Mouse (Mus musculus): ENCODE data around the gene Abca7. TPM values are rescaled to one million over a fixed set of nuclear protein-coding genes. Genes with fewer than 3 reads are reported as not detected.
A peak's percentile ranks its signal among the peaks of the same experiment; 100 is the strongest.
"Not testable (repeated sequence)": the region's sequence is repeated elsewhere in the genome, so short reads cannot be mapped to it uniquely, and the experiment has no call there.

Gene Abca7
- 7.5 and 9.2 TPM in 2 replicates for polyA plus RNA-seq (2012; rRNA removed)

- peak; percentile 92 for DNase-seq (ENCODE audit: low spot score)
Observed at GRCm38 (mm10) chr10:79996272-79997033, at the start of gene Abca7. Gene Abca7, plus strand, starts transcription at chr10:79996494.

- no peak for DNase-seq (ENCODE audit: low spot score)
Observed at GRCm38 (mm10) chr10:79946752-79947322, 49.5 kb upstream of the Abca7 start.

DNA sequence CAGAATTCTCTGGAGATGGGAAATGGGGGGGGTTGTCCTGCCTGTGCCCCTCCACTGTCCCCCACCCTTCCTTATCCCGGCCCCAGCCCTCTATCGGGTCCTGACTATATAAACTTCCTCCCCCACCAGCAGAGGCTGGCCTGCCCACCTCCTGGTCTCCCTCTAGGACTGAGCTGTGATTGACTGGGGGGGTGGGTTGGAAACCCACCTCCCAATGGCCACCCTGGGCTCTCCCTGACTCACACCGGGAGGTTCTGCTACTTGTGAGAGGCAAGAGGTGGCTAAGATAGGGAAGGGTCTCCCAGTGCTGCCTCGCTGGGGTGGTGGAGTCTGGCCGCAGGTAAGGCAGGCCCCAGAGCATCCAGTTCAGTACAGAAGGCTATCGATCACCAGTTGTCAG lies 48.8 kb upstream of the Abca7 start:
- DNase-seq (ENCODE audit: low spot score): no peak

- no peak for DNase-seq (ENCODE audit: low spot score)
Observed at GRCm38 (mm10) chr10:79949873-79950272, 46.4 kb upstream of the Abca7 start.

DNA sequence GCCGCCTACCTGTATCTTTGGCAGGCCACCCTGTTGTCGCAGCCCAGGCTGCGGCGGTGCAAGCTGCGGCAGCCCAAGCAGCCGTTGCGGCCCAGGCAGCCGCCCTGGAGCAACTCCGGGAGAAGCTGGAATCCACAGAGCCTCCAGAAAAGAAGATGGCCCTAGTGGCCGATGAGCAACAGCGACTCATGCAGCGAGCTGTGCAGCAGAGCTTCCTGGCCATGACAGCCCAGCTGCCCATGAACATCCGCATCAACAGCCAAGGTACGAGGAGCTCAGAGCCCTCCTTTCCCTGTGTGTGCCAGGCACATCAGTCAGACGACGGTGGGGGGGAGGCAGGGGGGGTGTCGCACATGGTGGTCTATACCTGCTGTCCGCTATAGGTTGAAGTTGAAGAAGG lies 45.6 kb upstream of the Abca7 start:
- DNase-seq (ENCODE audit: low spot score): no peak

- no peak for DNase-seq (ENCODE audit: low spot score)
Observed at GRCm38 (mm10) chr10:79953946-79954345, 42.3 kb upstream of the Abca7 start.

GRCm38 (mm10) chr10:79955691-79956090 lies 40.6 kb upstream of the Abca7 start:
- no peak for DNase-seq (ENCODE audit: low spot score)

- no peak for DNase-seq (ENCODE audit: low spot score)
Observed at GRCm38 (mm10) chr10:79956643-79957154, 39.6 kb upstream of the Abca7 start.

GRCm38 (mm10) chr10:79958140-79958816 lies 38.0 kb upstream of the Abca7 start:
- DNase-seq (ENCODE audit: low spot score): peak; percentile 71

DNA sequence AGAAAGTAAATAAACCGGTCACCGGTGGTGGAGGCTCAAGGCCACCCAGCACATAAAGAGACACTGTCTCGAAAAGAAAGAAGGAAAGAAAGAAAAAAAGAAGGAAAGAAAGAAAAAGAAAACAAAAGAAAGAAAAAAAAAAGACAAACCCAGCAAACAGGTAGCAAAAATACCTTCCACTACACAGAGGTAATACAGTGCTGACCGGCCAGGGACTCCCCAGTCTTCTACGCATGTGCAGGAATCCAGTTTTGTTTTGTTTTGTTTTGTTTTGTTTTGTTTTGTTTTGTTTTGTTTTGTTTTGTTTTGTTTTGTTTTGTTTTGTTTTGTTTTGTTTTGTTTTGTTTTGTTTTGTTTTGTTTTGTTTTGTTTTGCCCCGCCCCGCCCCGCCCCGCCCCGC lies 36.9 kb upstream of the Abca7 start:
- DNase-seq (ENCODE audit: low spot score): not testable (repeated sequence)

DNA sequence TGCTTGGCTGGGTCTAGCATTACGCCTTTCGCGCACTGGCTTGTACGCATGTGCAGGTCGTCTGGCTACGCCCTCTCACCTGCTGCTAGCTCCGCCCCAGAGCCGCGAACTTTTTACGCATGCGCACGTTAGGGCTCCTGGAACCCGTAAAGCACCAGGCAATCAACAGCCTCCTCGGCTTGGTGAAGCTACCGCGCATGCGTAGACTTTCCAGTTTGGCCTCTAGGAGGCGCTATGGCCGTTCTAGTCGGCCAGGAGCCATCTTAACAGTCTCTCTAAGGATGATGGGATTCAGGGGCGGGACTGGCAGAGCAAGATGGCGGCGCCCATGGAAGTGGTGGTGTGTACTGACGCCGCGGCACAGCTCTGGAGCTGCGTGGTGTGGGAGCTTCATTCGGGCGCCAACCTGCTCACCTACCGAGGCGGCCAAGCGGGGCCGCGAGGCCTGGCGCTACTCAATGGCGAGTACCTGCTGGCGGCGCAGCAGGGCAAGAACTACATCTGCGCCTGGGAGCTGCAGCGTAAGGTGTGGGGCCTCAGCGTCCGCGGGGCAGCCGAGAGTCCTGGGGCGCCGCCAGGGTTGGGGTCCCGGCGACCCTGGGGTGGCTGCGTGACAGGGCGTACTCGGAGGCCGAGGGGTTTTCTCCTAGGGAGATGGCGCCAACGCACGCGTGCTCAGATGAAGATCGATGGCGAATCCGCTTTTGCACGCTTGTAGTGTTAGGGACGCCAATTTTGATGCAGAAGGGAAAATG lies 36.3 kb upstream of the Abca7 start, which contains the start of gene Wdr18:
Gene Wdr18, plus strand, starts transcription at position 306 of the 755 bp plus-strand sequence.
- DNase-seq (ENCODE audit: low spot score): peak; percentile 91

GRCm38 (mm10) chr10:79960671-79961294 lies 35.5 kb upstream of the Abca7 start:
- DNase-seq (ENCODE audit: low spot score): no peak

GRCm38 (mm10) chr10:79964727-79965126 lies 31.6 kb upstream of the Abca7 start:
- DNase-seq (ENCODE audit: low spot score): no peak

DNA sequence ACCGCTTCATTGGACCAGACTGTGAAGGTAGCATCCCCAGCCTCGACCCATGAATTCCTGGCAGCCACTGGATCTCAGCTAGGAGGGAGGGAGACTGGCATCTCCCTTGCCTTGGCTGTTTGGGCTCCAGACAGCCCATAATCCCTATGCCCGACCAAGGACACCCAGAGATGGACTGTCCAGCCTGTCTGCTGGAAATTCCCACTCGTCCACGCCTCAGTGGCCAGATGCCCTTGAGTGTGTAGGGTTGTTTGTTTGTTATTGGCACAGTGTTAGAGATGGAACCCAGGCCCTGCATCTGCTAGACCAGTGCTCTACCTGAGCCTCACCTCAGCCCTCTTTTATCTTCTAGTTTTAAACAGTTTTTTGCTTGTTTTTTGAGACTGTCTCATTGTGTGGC lies 31.0 kb upstream of the Abca7 start:
- no peak for DNase-seq (ENCODE audit: low spot score)

DNA sequence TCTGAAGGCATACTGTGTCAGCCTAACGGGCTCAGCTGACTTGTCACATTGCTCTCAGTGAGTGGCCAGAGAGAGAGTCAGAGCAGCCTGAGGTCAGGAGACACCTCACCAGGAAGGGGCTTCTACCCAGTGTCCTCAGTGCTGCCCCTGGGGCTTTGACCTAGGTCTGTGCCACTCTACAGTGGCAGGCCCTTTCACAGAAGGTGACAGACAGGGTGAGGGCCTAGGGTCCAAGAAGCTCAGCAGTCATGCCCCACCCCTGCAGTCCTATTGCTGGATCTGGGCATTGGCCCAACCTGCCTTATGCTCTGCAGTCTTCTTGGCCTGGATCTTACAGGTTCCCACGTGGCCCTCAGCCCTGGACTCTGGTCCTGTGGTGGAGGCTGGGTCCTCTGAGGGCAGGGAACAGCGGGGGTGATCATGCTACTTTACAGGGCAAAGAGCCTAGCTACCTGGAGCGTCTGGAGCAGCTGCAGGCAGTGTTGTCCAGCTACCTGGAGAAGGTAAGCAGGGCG lies 29.4 kb upstream of the Abca7 start:
- DNase-seq (ENCODE audit: low spot score): no peak

GRCm38 (mm10) chr10:79968181-79968580 lies 28.1 kb upstream of the Abca7 start:
- no peak for DNase-seq (ENCODE audit: low spot score)

DNA sequence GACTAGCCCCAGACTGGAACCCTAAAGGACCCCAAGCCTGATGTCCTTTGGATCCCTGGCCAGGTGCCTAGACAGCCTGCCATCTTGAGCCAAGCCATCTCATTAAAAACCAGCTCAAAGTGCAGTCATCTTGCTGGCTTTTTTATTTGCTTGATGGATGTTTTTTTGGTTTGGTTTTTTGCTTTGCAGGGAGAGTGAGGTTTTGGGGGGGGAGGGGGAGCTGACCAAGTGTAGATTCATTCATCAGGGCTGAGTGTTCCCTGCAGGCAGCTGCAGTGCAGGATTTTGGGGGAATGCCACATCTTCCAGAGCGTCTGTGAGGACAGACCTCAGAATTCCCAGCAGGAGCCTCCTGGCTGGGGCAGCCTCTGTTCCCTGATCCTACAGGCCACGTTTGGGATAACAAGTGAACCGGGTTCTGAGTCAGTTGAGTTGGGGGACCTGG lies 27.1 kb upstream of the Abca7 start:
- no peak for DNase-seq (ENCODE audit: low spot score)

DNA sequence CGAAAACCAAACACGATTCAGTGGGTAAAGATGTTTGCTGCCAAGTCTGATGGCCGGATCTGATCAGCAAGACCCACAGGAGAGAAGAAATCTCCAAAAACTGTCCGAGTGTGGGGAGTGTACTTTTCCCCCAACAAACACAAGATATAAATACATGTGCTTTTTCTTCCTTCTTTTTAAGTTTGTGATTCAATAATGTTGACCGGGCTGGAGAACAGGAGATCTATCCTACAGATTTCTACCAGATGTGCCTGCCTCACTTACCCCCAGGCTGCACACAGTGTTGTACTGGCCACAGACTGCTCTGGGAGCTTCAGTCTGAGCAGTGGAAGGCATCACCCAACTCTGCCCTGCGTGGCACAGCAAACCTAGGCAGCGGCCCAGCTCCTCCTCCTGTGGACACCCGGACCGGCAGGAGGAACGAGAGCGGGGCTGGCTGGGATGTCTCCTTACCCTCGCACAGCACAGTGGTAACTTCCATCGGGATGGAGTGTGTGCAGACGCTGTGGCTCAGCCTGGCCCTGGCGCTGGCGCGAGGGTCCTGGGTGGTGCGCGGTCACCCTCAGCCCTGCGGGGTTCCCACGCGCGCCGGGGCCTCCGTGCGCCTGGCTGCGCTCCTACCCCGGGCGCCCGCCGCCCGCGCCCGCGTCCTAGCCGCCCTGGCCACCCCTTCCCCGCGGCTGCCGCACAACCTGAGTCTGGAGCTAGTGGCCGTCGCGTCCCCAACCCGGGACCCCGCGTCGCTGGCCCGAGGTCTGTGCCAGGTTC lies 25.7 kb upstream of the Abca7 start, which contains the start of gene Grin3b:
Gene Grin3b, plus strand, starts transcription at position 301 of the 768 bp plus-strand sequence.
- no peak for DNase-seq (ENCODE audit: low spot score)

DNA sequence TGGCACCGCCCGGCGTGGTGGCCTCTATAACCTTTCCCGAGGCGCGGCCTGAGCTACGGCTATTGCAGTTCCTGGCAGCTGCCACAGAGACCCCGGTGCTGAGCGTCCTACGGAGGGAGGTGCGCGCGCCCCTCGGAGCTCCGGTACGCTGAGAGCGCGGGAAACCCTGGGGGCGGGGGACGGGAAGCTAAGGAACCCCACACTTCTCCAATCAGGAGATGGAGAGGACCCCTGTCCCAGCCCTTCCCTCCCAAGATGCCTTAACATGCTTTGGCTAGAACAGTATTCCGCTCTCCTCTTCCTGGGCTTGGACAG lies 25.2 kb upstream of the Abca7 start:
- no peak for DNase-seq (ENCODE audit: low spot score)

DNA sequence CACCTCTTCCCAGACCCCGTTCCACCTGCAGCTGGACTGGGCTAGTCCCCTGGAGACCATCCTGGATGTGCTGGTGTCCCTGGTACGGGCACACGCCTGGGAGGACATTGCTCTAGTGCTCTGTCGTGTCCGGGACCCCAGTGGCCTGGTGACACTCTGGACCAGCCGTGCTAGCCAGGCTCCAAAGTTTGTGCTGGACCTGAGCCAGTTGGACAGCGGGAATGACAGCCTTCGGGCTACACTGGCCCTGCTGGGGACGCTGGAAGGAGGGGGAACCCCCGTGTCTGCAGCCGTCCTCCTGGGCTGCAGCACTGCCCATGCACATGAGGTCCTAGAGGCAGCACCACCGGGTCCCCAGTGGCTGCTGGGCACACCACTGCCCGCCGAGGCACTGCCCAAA lies 23.5 kb upstream of the Abca7 start:
- peak; percentile 22 for DNase-seq (ENCODE audit: low spot score)
